Mouse (Mus musculus): Measurements from ENCODE around the gene Gm10772. TPM values are rescaled to one million over a fixed set of nuclear protein-coding genes. Genes with fewer than 3 reads are reported as not detected.
"Not testable (repeated sequence)": the region's sequence is repeated elsewhere in the genome, so short reads cannot be mapped to it uniquely, and the experiment has no call there.

Gene Gm10772
- total RNA-seq (2021): not detected
- long read RNA-seq, experiment 1: 0 reads
- long read RNA-seq, experiment 2: 0 reads

GRCm38 (mm10) chr13:66227473-66227872, at the start of gene Gm10772:
Gene Gm10772, minus strand, starts transcription at chr13:66227573.
- DNase-seq (ENCODE audit: low spot score): not testable (repeated sequence)

GRCm38 (mm10) chr13:66263914-66264313, 36.5 kb upstream of the Gm10772 start:
- DNase-seq (ENCODE audit: low spot score): not testable (repeated sequence)

GRCm38 (mm10) chr13:66263141-66263540, 35.8 kb upstream of the Gm10772 start:
- not testable (repeated sequence) for DNase-seq (ENCODE audit: low spot score)

GRCm38 (mm10) chr13:66214349-66214748, 13.0 kb downstream of the Gm10772 start:
- DNase-seq (ENCODE audit: low spot score): no peak

- DNase-seq (ENCODE audit: low spot score): not testable (repeated sequence)
Observed at GRCm38 (mm10) chr13:66213811-66214210, 13.6 kb downstream of the Gm10772 start.

GRCm38 (mm10) chr13:66179172-66179571, 48.2 kb downstream of the Gm10772 start:
- not testable (repeated sequence) for DNase-seq (ENCODE audit: low spot score)

Other genes starting within 250 kb of the Gm10772 start
- gene Gm10324, start 108.0 kb downstream of the Gm10772 start, total RNA-seq (2021): not detected
- not detected for gene 2410141K09Rik, start 213.5 kb upstream of the Gm10772 start, total RNA-seq (2021)

Measured in gastrocnemius, adult 18-20 months (tissue).